Mouse (Mus musculus) cerebellum, adult 9-11 months (tissue): ENCODE data around the gene Tarbp2.

Experiments used
- DNase-seq: peaks from one replicate; pipeline ENCODE4 v3.0.0; 2022

Gene Tarbp2

GRCm38 (mm10) chr15:102505770-102506463 lies 12.1 kb upstream of the Tarbp2 start:
- DNase-seq = no peak

GRCm38 (mm10) chr15:102506464-102506830 lies 11.5 kb upstream of the Tarbp2 start:
- no peak for DNase-seq

- DNase-seq = no peak
These were observed 11.1 kb upstream of the Tarbp2 start for GRCm38 (mm10) chr15:102506864-102507263.

GRCm38 (mm10) chr15:102507561-102507960 lies 10.4 kb upstream of the Tarbp2 start:
- DNase-seq = no peak

GRCm38 (mm10) chr15:102508336-102508735 lies 9.7 kb upstream of the Tarbp2 start:
- no peak for DNase-seq

GRCm38 (mm10) chr15:102510110-102510509 lies 7.9 kb upstream of the Tarbp2 start:
- DNase-seq = no peak

GRCm38 (mm10) chr15:102510590-102511284 lies 7.3 kb upstream of the Tarbp2 start:
- peak; percentile 86 for DNase-seq

- DNase-seq = peak; percentile 47
These were observed 6.6 kb upstream of the Tarbp2 start for GRCm38 (mm10) chr15:102511285-102511833.

GRCm38 (mm10) chr15:102512010-102512409 lies 6.0 kb upstream of the Tarbp2 start:
- peak; percentile 51 for DNase-seq

GRCm38 (mm10) chr15:102512471-102512870 lies 5.5 kb upstream of the Tarbp2 start:
- no peak for DNase-seq

GRCm38 (mm10) chr15:102513004-102513403 lies 5.0 kb upstream of the Tarbp2 start:
- no peak for DNase-seq

GRCm38 (mm10) chr15:102515261-102515660 lies 2.7 kb upstream of the Tarbp2 start:
- peak; percentile 56 for DNase-seq

- DNase-seq = peak; percentile 80
These were observed 2.2 kb upstream of the Tarbp2 start for GRCm38 (mm10) chr15:102515791-102516190.

- DNase-seq = no peak
These were observed 1.7 kb upstream of the Tarbp2 start for GRCm38 (mm10) chr15:102516293-102516692.

- DNase-seq = peak; percentile 92
These were observed 1.1 kb upstream of the Tarbp2 start, which contains the start of gene Map3k12 for GRCm38 (mm10) chr15:102516728-102517404. Map3k12 (minus strand) TSS chr15:102517064.

GRCm38 (mm10) chr15:102517631-102517975 lies 389 bp upstream of the Tarbp2 start:
- no peak for DNase-seq

- DNase-seq = no peak
These were observed 838 bp downstream of the Tarbp2 start for GRCm38 (mm10) chr15:102518859-102519201.

GRCm38 (mm10) chr15:102519211-102520141 lies 1.5 kb downstream of the Tarbp2 start:
- peak; percentile 41 for DNase-seq

GRCm38 (mm10) chr15:102520416-102520815 lies 2.4 kb downstream of the Tarbp2 start:
- peak; percentile 77 for DNase-seq

- DNase-seq = peak; percentile 51
These were observed 3.5 kb downstream of the Tarbp2 start for GRCm38 (mm10) chr15:102521480-102521879.

GRCm38 (mm10) chr15:102524892-102525485 lies 7.0 kb downstream of the Tarbp2 start, which contains the start of gene Npff:
Npff (minus strand) TSS chr15:102524942.
- peak; percentile 86 for DNase-seq
